Mouse (Mus musculus): ENCODE measurements at regions not wholly inside any gene's neighbourhood (a gene's known extent, or its start where the extent isn't known, plus 50 kb on each side); places are given as distances from the start of the nearest gene placed in this dataset.

GRCm38 (mm10) chr8:90075796-90076195 is 272.3 kb downstream of the Tox3 start:
- no peak overlapping the region for H3K4me3 ChIP-seq (replicated peaks in 1 of 3; ENCODE audit: low read depth in 2 of 3, low read length in 2 of 3, poor library complexity in 1 of 3)
- no peaks in the 10 kb centered on the region for H3K27me3 ChIP-seq (replicated peaks)
- no peak overlapping the region for H3K9ac ChIP-seq (ENCODE audit: insufficient read depth, low read depth)
- peaks cover 0 to 15% of the 10 kb centered on the region in 2 experiments; a peak in 2 of 4 replicates for H3K4me1 ChIP-seq (ENCODE audit: control insufficient read depth in 1 of 2, insufficient read depth in 2 of 2)
- no peak overlapping the region for H3K4me2 ChIP-seq (ENCODE audit: insufficient read depth, low read depth, poor library complexity, severe bottlenecking)
- no peaks in the 10 kb centered on the region for H3K9me3 ChIP-seq (replicated peaks; ENCODE audit: low read length)
- no peaks in the 10 kb centered on the region for H3K36me3 ChIP-seq (replicated peaks in 1 of 2; ENCODE audit: control insufficient read depth in 1 of 2, insufficient read depth in 1 of 2, low read length in 1 of 2)
- TF ChIP-seq MXI1 (IDR thresholded peaks at IDR 0.05; ENCODE audit: low read depth, low read length) (no peak), IRF4 (IDR thresholded peaks at IDR 0.05; ENCODE audit: low read depth, low read length) (no peak), NRF1 (IDR thresholded peaks at IDR 0.05; ENCODE audit: low read depth, low read length) (no peak), ZKSCAN1 (IDR thresholded peaks at IDR 0.05; ENCODE audit: borderline replicate concordance, low read depth, low read length) (no peak), MYC (IDR thresholded peaks at IDR 0.05; ENCODE audit: low read depth, low read length) (no peak), ZNF384 (IDR thresholded peaks at IDR 0.05; ENCODE audit: low read depth, low read length) (no peak), RCOR1 (conservative IDR thresholded peaks at IDR 0.05; ENCODE audit: low read depth, low read length) (no peak), POLR2AphosphoS2 (IDR thresholded peaks at IDR 0.05; ENCODE audit: low read depth, low read length) (no peak), CHD2 (IDR thresholded peaks at IDR 0.05; ENCODE audit: low read length) (no peak), GABPA (IDR thresholded peaks at IDR 0.05; ENCODE audit: insufficient replicate concordance, low read depth, low read length) (no peak), USF1 (IDR thresholded peaks at IDR 0.05; ENCODE audit: low read depth, low read length) (no peak), TCF12 (IDR thresholded peaks at IDR 0.05; ENCODE audit: low read depth, low read length) (no peak), MAZ (IDR thresholded peaks at IDR 0.05; ENCODE audit: low read depth, low read length) (no peak)
- no peak for DNase-seq (ENCODE audit: extremely low read depth)
- no peaks in the 10 kb centered on the region for H3K79me2 ChIP-seq (replicated peaks; ENCODE audit: control insufficient read depth, extremely low read depth, insufficient read depth, poor library complexity, severe bottlenecking)
- in situ Hi-C loops (cut with MboI; ENCODE audit: low pct_ligation_motif_present, low pct_unique_long_range_greater_than_20kb, low sequenced_read_pairs) (no loop called here), dilution Hi-C loops (cut with MboI; ENCODE audit: extremely low pct_ligation_motif_present, extremely low pct_unique_long_range_greater_than_20kb, low sequenced_read_pairs) (no loop called here)
- no peak overlapping the region for H3K27ac ChIP-seq (ENCODE audit: insufficient read depth, low read depth)

GRCm38 (mm10) chr8:90070006-90070405 is 278.1 kb downstream of the Tox3 start:
- Histone ChIP-seq H3K36me3 (replicated peaks in 1 of 2; ENCODE audit: control insufficient read depth in 1 of 2, insufficient read depth in 1 of 2, low read length in 1 of 2) (no peaks in the 10 kb centered on the region), H3K27ac (ENCODE audit: insufficient read depth, low read depth) (no peak overlapping the region), H3K4me1 (ENCODE audit: control insufficient read depth in 1 of 2, insufficient read depth in 2 of 2) (no peaks in the 10 kb centered on the region), H3K9me3 (replicated peaks; ENCODE audit: low read length) (no peaks in the 10 kb centered on the region), H3K27me3 (replicated peaks) (no peaks in the 10 kb centered on the region), H3K4me2 (ENCODE audit: insufficient read depth, low read depth, poor library complexity, severe bottlenecking) (no peak overlapping the region), H3K9ac (ENCODE audit: insufficient read depth, low read depth) (no peak overlapping the region), H3K79me2 (replicated peaks; ENCODE audit: control insufficient read depth, extremely low read depth, insufficient read depth, poor library complexity, severe bottlenecking) (no peaks in the 10 kb centered on the region), H3K4me3 (replicated peaks in 1 of 3; ENCODE audit: low read depth in 2 of 3, low read length in 2 of 3, poor library complexity in 1 of 3) (no peak overlapping the region)
- DNase-seq (ENCODE audit: extremely low read depth): no peak
- TF ChIP-seq UBTF (IDR thresholded peaks at IDR 0.05; ENCODE audit: low read depth, low read length) (no peak), MYC (IDR thresholded peaks at IDR 0.05; ENCODE audit: low read depth, low read length) (no peak), MAZ (IDR thresholded peaks at IDR 0.05; ENCODE audit: low read depth, low read length) (no peak), MAFK (IDR thresholded peaks at IDR 0.05; ENCODE audit: insufficient replicate concordance, low read length) (no peak), ZNF384 (IDR thresholded peaks at IDR 0.05; ENCODE audit: low read depth, low read length) (no peak), GABPA (IDR thresholded peaks at IDR 0.05; ENCODE audit: insufficient replicate concordance, low read depth, low read length) (no peak), NRF1 (IDR thresholded peaks at IDR 0.05; ENCODE audit: low read depth, low read length) (no peak), TBP (conservative IDR thresholded peaks at IDR 0.05; ENCODE audit: low read depth, low read length) (no peak), USF1 (IDR thresholded peaks at IDR 0.05; ENCODE audit: low read depth, low read length) (no peak), KAT2A (IDR thresholded peaks at IDR 0.05; ENCODE audit: insufficient replicate concordance, low read length) (no peak)
- dilution Hi-C loops (cut with MboI; ENCODE audit: extremely low pct_ligation_motif_present, extremely low pct_unique_long_range_greater_than_20kb, low sequenced_read_pairs): no loop called here
- in situ Hi-C loops (cut with MboI; ENCODE audit: low pct_ligation_motif_present, low pct_unique_long_range_greater_than_20kb, low sequenced_read_pairs): no loop called here
